Mouse (Mus musculus): ENCODE measurements at regions not wholly inside any gene's neighbourhood (a gene's known extent, or its start where the extent isn't known, plus 50 kb on each side); places are given as distances from the start of the nearest gene placed in this dataset.

DNA sequence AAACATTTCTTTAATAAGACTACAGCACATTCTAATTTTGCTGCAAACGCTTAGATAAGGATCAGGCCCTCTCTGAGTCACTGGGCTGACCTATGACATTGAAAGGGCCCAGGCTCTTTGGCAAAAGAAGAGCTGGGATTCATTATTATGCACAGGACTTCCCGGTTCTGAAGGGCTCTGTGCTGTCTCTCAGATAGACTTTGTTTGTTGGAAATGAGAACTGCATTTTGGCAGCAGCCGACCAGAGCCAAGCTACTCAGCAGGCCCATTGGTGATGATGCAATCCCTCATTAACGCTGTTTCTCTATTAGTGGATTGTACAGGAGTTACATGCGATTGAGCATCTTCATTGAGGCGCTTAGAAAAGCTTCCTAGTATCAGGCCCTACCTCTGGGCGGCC is 204.9 kb upstream of the Sox2 start:
- Histone ChIP-seq H3K27ac (no peak overlapping the region), H3K4me3 (replicated peaks) (no peak overlapping the region), H3K27me3 (no peaks in the 10 kb centered on the region), H3K9me3 (replicated peaks) (no peaks in the 10 kb centered on the region), H3K36me3 (no peaks in the 10 kb centered on the region), H3K4me2 (no peak overlapping the region), H3K9ac (no peak overlapping the region), H3K4me1 (peaks cover 8% of the 10 kb centered on the region)
- 60% methylated on average over 7 of the region's 7 CpGs for WGBS
- ATAC-seq (replicated peaks; ENCODE audit: low FRiP score): no peak

DNA sequence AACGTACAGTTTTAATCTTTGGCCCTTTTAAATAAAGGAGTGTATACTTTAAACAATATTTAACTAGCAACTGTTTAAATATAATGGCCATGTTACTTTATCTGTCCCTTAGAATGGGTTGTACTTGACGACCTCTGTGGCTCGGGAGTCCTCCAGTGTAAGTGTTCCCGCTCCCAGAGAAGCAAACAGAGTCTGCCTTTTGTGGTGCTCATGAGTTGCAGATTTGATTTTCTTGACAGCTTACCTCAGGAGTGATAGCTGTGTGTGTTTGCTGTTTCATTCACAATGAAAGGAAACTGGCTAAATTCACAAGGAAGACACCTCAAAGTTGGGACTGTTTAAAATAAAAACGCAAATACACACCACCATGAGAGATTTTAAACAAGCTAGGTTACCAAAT is 205.4 kb upstream of the Sox2 start:
- no peaks in the 10 kb centered on the region for H3K27me3 ChIP-seq
- H3K4me1 ChIP-seq: peaks cover 8% of the 10 kb centered on the region
- no peak overlapping the region for H3K9ac ChIP-seq
- H3K4me3 ChIP-seq (replicated peaks): no peak overlapping the region
- no peak for ATAC-seq (replicated peaks; ENCODE audit: low FRiP score)
- no peaks in the 10 kb centered on the region for H3K9me3 ChIP-seq (replicated peaks)
- no peaks in the 10 kb centered on the region for H3K36me3 ChIP-seq
- no peak overlapping the region for H3K27ac ChIP-seq
- no peak overlapping the region for H3K4me2 ChIP-seq
- WGBS: 64% methylated on average over 5 of the region's 5 CpGs

GRCm38 (mm10) chr3:34443731-34444628 is 206.2 kb upstream of the Sox2 start:
- Histone ChIP-seq H3K36me3 (no peaks in the 10 kb centered on the region), H3K9ac (no peak overlapping the region), H3K9me3 (replicated peaks) (no peaks in the 10 kb centered on the region), H3K27me3 (no peaks in the 10 kb centered on the region), H3K4me1 (peaks cover 8% of the 10 kb centered on the region), H3K4me2 (0 out of 2 replicates have a peak overlapping the region, but pooled peaks have one; percentile 17), H3K4me3 (replicated peaks) (no peak overlapping the region), H3K27ac (no peak overlapping the region)
- no peak for ATAC-seq (replicated peaks; ENCODE audit: low FRiP score)
- 36% methylated on average over 28 of the region's 28 CpGs for WGBS

GRCm38 (mm10) chr3:34443307-34443706 is 206.9 kb upstream of the Sox2 start:
- Histone ChIP-seq H3K9me3 (replicated peaks) (no peaks in the 10 kb centered on the region), H3K4me2 (no peak overlapping the region), H3K36me3 (no peaks in the 10 kb centered on the region), H3K4me1 (peaks cover 8% of the 10 kb centered on the region), H3K9ac (no peak overlapping the region), H3K27ac (no peak overlapping the region), H3K4me3 (replicated peaks) (no peak overlapping the region), H3K27me3 (no peaks in the 10 kb centered on the region)
- no peak for ATAC-seq (replicated peaks; ENCODE audit: low FRiP score)
- 68% methylated on average over 5 of the region's 5 CpGs for WGBS

- peaks cover 8% of the 10 kb centered on the region for H3K4me1 ChIP-seq
- H3K9me3 ChIP-seq (replicated peaks): no peaks in the 10 kb centered on the region
- no peak overlapping the region for H3K4me3 ChIP-seq (replicated peaks)
- no peak for ATAC-seq (replicated peaks; ENCODE audit: low FRiP score)
- H3K9ac ChIP-seq: no peak overlapping the region
- no peak overlapping the region for H3K4me2 ChIP-seq
- no peaks in the 10 kb centered on the region for H3K27me3 ChIP-seq
- no peak overlapping the region for H3K27ac ChIP-seq
- WGBS: 77% methylated on average over 4 of the region's 4 CpGs
- no peaks in the 10 kb centered on the region for H3K36me3 ChIP-seq
Observed at GRCm38 (mm10) chr3:34441792-34442191, 208.4 kb upstream of the Sox2 start.

- no peaks in the 10 kb centered on the region for H3K36me3 ChIP-seq
- H3K4me2 ChIP-seq: no peak overlapping the region
- WGBS: 60% methylated on average over 5 of the region's 5 CpGs
- no peak overlapping the region for H3K9ac ChIP-seq
- H3K27me3 ChIP-seq: no peaks in the 10 kb centered on the region
- H3K4me3 ChIP-seq (replicated peaks): no peak overlapping the region
- H3K9me3 ChIP-seq (replicated peaks): no peaks in the 10 kb centered on the region
- H3K4me1 ChIP-seq: peaks cover 8% of the 10 kb centered on the region
- H3K27ac ChIP-seq: no peak overlapping the region
- no peak for ATAC-seq (replicated peaks; ENCODE audit: low FRiP score)
Observed at GRCm38 (mm10) chr3:34441266-34441665, 208.9 kb upstream of the Sox2 start.

GRCm38 (mm10) chr3:34434901-34435300 is 215.3 kb upstream of the Sox2 start:
- 68% methylated on average over 9 of the region's 9 CpGs for WGBS
- ATAC-seq (replicated peaks; ENCODE audit: low FRiP score): no peak
- Histone ChIP-seq H3K9me3 (replicated peaks) (no peaks in the 10 kb centered on the region), H3K4me1 (no peaks in the 10 kb centered on the region), H3K4me2 (no peak overlapping the region), H3K4me3 (replicated peaks) (no peak overlapping the region), H3K27ac (no peak overlapping the region), H3K9ac (no peak overlapping the region), H3K27me3 (no peaks in the 10 kb centered on the region), H3K36me3 (no peaks in the 10 kb centered on the region)

GRCm38 (mm10) chr3:34427967-34428366 is 222.2 kb upstream of the Sox2 start:
- Histone ChIP-seq H3K27me3 (no peaks in the 10 kb centered on the region), H3K4me3 (replicated peaks) (no peak overlapping the region), H3K4me2 (no peak overlapping the region), H3K9me3 (replicated peaks) (no peaks in the 10 kb centered on the region), H3K36me3 (no peaks in the 10 kb centered on the region), H3K4me1 (no peaks in the 10 kb centered on the region), H3K9ac (no peak overlapping the region), H3K27ac (no peak overlapping the region)
- no peak for ATAC-seq (replicated peaks; ENCODE audit: low FRiP score)
- WGBS: 87% methylated on average over 8 of the region's 8 CpGs

GRCm38 (mm10) chr3:34427495-34427894 is 222.7 kb upstream of the Sox2 start:
- Histone ChIP-seq H3K4me3 (replicated peaks) (no peak overlapping the region), H3K36me3 (no peaks in the 10 kb centered on the region), H3K9ac (no peak overlapping the region), H3K27ac (no peak overlapping the region), H3K9me3 (replicated peaks) (no peaks in the 10 kb centered on the region), H3K27me3 (no peaks in the 10 kb centered on the region), H3K4me2 (no peak overlapping the region), H3K4me1 (no peaks in the 10 kb centered on the region)
- no peak for ATAC-seq (replicated peaks; ENCODE audit: low FRiP score)
- 83% methylated on average over 4 of the region's 4 CpGs for WGBS

- no peak overlapping the region for H3K27ac ChIP-seq
- ATAC-seq (replicated peaks; ENCODE audit: low FRiP score): no peak
- no peak overlapping the region for H3K4me2 ChIP-seq
- no peaks in the 10 kb centered on the region for H3K27me3 ChIP-seq
- H3K4me3 ChIP-seq (replicated peaks): no peak overlapping the region
- 78% methylated on average over 10 of the region's 10 CpGs for WGBS
- H3K9me3 ChIP-seq (replicated peaks): no peaks in the 10 kb centered on the region
- H3K4me1 ChIP-seq: no peaks in the 10 kb centered on the region
- H3K9ac ChIP-seq: no peak overlapping the region
- no peaks in the 10 kb centered on the region for H3K36me3 ChIP-seq
Observed at GRCm38 (mm10) chr3:34426955-34427354, 223.2 kb upstream of the Sox2 start.

GRCm38 (mm10) chr3:34411915-34412306 is 238.3 kb upstream of the Sox2 start:
- Histone ChIP-seq H3K36me3 (no peaks in the 10 kb centered on the region), H3K4me1 (no peaks in the 10 kb centered on the region), H3K9me3 (replicated peaks) (no peaks in the 10 kb centered on the region), H3K27me3 (no peaks in the 10 kb centered on the region), H3K27ac (no peak overlapping the region), H3K4me3 (replicated peaks) (no peak overlapping the region), H3K9ac (no peak overlapping the region), H3K4me2 (no peak overlapping the region)
- 84% methylated on average over 3 of the region's 3 CpGs for WGBS
- no peak for ATAC-seq (replicated peaks; ENCODE audit: low FRiP score)

- no peak overlapping the region for H3K9ac ChIP-seq
- H3K4me2 ChIP-seq: no peak overlapping the region
- no peak overlapping the region for H3K27ac ChIP-seq
- H3K27me3 ChIP-seq: no peaks in the 10 kb centered on the region
- H3K36me3 ChIP-seq: no peaks in the 10 kb centered on the region
- no peak for ATAC-seq (replicated peaks; ENCODE audit: low FRiP score)
- no peaks in the 10 kb centered on the region for H3K9me3 ChIP-seq (replicated peaks)
- H3K4me1 ChIP-seq: no peaks in the 10 kb centered on the region
- H3K4me3 ChIP-seq (replicated peaks): no peak overlapping the region
- WGBS: 77% methylated on average over 10 of the region's 10 CpGs
Observed at GRCm38 (mm10) chr3:34411142-34411914, 238.9 kb upstream of the Sox2 start.

Data from kidney, embryonic 15.5 days (tissue).